Mouse (Mus musculus) E14TG2a.4 (cell line): ENCODE data around the gene Tnfaip8l3.

Experiments used
- CTCF ChIP-seq: conservative IDR thresholded peaks from 2 replicates; pipeline ENCODE4 v1.5.1; 2014; ENCODE audit warnings: low read length
- NANOG ChIP-seq: IDR thresholded peaks from 2 replicates; pipeline ENCODE4 v1.6.1; 2014; ENCODE audit warnings: borderline replicate concordance, low read length, mixed read lengths
- POU5F1 ChIP-seq: IDR thresholded peaks from 2 replicates; pipeline ENCODE4 v1.6.1; 2014; ENCODE audit warnings: low read length, borderline replicate concordance

DNA sequence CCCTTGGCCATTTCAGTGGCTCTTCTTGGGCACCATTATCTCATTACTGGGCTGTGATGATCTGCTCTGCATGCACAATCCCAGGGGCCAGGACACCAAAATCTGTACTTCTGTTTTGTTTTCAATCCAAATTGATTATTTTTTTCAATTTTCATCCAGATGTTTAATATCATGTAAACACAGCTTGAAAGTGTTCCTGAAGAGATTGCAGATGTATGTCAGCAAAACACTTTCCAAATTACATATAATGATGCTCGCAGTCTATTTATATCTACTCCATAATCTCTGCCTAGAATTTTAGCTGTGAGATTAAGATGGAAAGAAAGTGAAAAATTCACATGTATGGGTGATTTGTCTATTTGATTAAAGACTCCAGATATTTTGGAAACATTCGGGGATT lies 9.6 kb upstream of the Tnfaip8l3 start:
- no peak for TF ChIP-seq NANOG
- no peak for TF ChIP-seq CTCF
- TF ChIP-seq POU5F1 = no peak
